Mouse (Mus musculus) heart, embryonic 13.5 days (tissue): ENCODE measurements around the gene Atf7ip. TPM values are rescaled to one million over a fixed set of nuclear protein-coding genes. Genes with fewer than 3 reads are reported as not detected.

Experiments
- ATAC-seq: fragments of 200-750 bp; cut with Nextera tagmentation; 2 replicates; pipeline ENCODE4 v1.8.0; 2017; ENCODE audit warnings: moderate TSS enrichment; ENCODE audit not compliant: insufficient number of reproducible peaks, low FRiP score, low TSS enrichment; ENCODE audit errors: extremely low read depth
- H3K27ac ChIP-seq: fragments of 300-500 bp; sonication (generic); replicated peaks from 2 replicates; pipeline ENCODE4 v1.5.1; 2015; ENCODE audit warnings: moderate library complexity, mild to moderate bottlenecking, inconsistent platforms
- H3K27me3 ChIP-seq: fragments of 300-500 bp; sonication (generic); replicated peaks from 2 replicates; pipeline ENCODE4 v1.6.1; 2015; ENCODE audit warnings: mild to moderate bottlenecking, inconsistent platforms
- H3K36me3 ChIP-seq: fragments of 300-500 bp; sonication (generic); 2 replicates; pipeline ENCODE4 v1.6.1; 2015; ENCODE audit warnings: mild to moderate bottlenecking, inconsistent platforms
- H3K4me1 ChIP-seq: fragments of 300-500 bp; sonication (generic); 2 replicates; pipeline ENCODE4 v1.6.1; 2015; ENCODE audit warnings: inconsistent platforms
- H3K4me2 ChIP-seq: fragments of 300-500 bp; sonication (generic); 2 replicates; pipeline ENCODE4 v1.6.1; 2015; ENCODE audit warnings: inconsistent platforms, mild to moderate bottlenecking, moderate library complexity
- H3K4me3 ChIP-seq: fragments of 300-500 bp; sonication (generic); 2 replicates; pipeline ENCODE4 v1.5.1; 2015; ENCODE audit warnings: moderate library complexity, mild to moderate bottlenecking, inconsistent platforms
- H3K9ac ChIP-seq: fragments of 300-500 bp; sonication (generic); 2 replicates; pipeline ENCODE4 v1.6.1; 2015; ENCODE audit warnings: inconsistent platforms, mild to moderate bottlenecking, moderate library complexity
- H3K9me3 ChIP-seq: fragments of 300-500 bp; sonication (generic); 2 replicates; pipeline ENCODE4 v1.6.1; 2016; ENCODE audit warnings: inconsistent platforms
- WGBS: fragments of 180-500 bp; shearing (Covaris S2); methylation state at CpG from one replicate; pipeline ENCODE4 v1.1.7; 2015; ENCODE audit warnings: mixed read lengths; 5-methylcytosine and 5-hydroxymethylcytosine counted together
- polyA plus RNA-seq: library from polyadenylated mRNA; unstranded; fragments of >200 nt; fragmentation: Nextera tagmentation; extraction: Ambion mirVana; gene quantifications from 2 replicates; pipeline ENCODE4 v1.2.1, GENCODE M21; 2015

Atf7ip gene
- polyA plus RNA-seq, 1 experiment from 2014 or later, result 33.7 TPM

GRCm38 (mm10) chr6:136553767-136554569 is 48.0 kb downstream of the Atf7ip start:
- Histone ChIP-seq H3K4me2 (peak overlapping the region; percentile 59), H3K4me1 (peaks cover 34% of the 10 kb centered on the region), H3K27me3 (no peaks in the 10 kb centered on the region), H3K9ac (0 out of 2 replicates have a peak overlapping the region, but pooled peaks have one; percentile 56), H3K9me3 (no peaks in the 10 kb centered on the region), H3K4me3 (peak overlapping the region; percentile 20; the same call in 1 of the 2 replicates), H3K36me3 (peaks cover 23% of the 10 kb centered on the region), H3K27ac (peak overlapping the region; percentile 76)
- no peak for ATAC-seq
- WGBS, result 32% methylated on average over 11 of the region's 11 CpGs

GRCm38 (mm10) chr6:136554774-136555522 is 49.0 kb downstream of the Atf7ip start:
- Histone ChIP-seq H3K9ac (no peak overlapping the region), H3K4me1 (peaks cover 27% of the 10 kb centered on the region), H3K36me3 (peaks cover 30% of the 10 kb centered on the region), H3K27me3 (no peaks in the 10 kb centered on the region), H3K4me2 (peak overlapping the region; percentile 38), H3K4me3 (no peak overlapping the region), H3K27ac (peak overlapping the region; percentile 84), H3K9me3 (no peaks in the 10 kb centered on the region)
- 80% methylated on average over 7 of the region's 7 CpGs for WGBS
- peak; percentile 47; the same call in 1 of the 2 replicates for ATAC-seq

GRCm38 (mm10) chr6:136555523-136555915 is 49.6 kb downstream of the Atf7ip start:
- no peaks in the 10 kb centered on the region for H3K9me3 ChIP-seq
- H3K4me3 ChIP-seq, result no peak overlapping the region
- H3K4me2 ChIP-seq, result 0 out of 2 replicates have a peak overlapping the region, but pooled peaks have one; percentile 0
- peaks cover 27% of the 10 kb centered on the region for H3K4me1 ChIP-seq
- no peak for ATAC-seq
- H3K36me3 ChIP-seq, result peaks cover 36% of the 10 kb centered on the region
- no peaks in the 10 kb centered on the region for H3K27me3 ChIP-seq
- H3K9ac ChIP-seq, result no peak overlapping the region
- 57% methylated on average over 5 of the region's 5 CpGs for WGBS
- H3K27ac ChIP-seq, result peak overlapping the region; percentile 71

- Histone ChIP-seq H3K27ac (no peak overlapping the region), H3K36me3 (peaks cover 61% of the 10 kb centered on the region)
Observed at GRCm38 (mm10) chr6:136558288-136559005, 52.5 kb downstream of the Atf7ip start.

GRCm38 (mm10) chr6:136566002-136566401 is 60.0 kb downstream of the Atf7ip start:
- Histone ChIP-seq H3K4me1 (no peaks in the 10 kb centered on the region), H3K27ac (no peak overlapping the region), H3K4me3 (no peak overlapping the region), H3K9ac (no peak overlapping the region), H3K4me2 (no peak overlapping the region), H3K36me3 (peaks cover 85% of the 10 kb centered on the region), H3K9me3 (peaks cover 14% of the 10 kb centered on the region), H3K27me3 (no peaks in the 10 kb centered on the region)
- 82% methylated on average over 5 of the region's 5 CpGs for WGBS
- no peak for ATAC-seq

More at GRCm38 (mm10) chr6:136558288-136559005, 52.5 kb downstream of the Atf7ip start:
- H3K27me3 ChIP-seq, result no peaks in the 10 kb centered on the region
- no peak overlapping the region for H3K9ac ChIP-seq
- no peak overlapping the region for H3K4me3 ChIP-seq
- no peaks in the 10 kb centered on the region for H3K9me3 ChIP-seq
- 81% methylated on average over 8 of the region's 8 CpGs for WGBS
- no peak overlapping the region for H3K4me2 ChIP-seq
- no peak for ATAC-seq
- peaks cover 16% of the 10 kb centered on the region for H3K4me1 ChIP-seq

GRCm38 (mm10) chr6:136590739-136591138 is 84.8 kb downstream of the Atf7ip start:
- Histone ChIP-seq H3K4me2 (no peak overlapping the region), H3K9ac (no peak overlapping the region), H3K27me3 (no peaks in the 10 kb centered on the region), H3K9me3 (no peaks in the 10 kb centered on the region), H3K4me3 (no peak overlapping the region), H3K36me3 (peaks cover 81% of the 10 kb centered on the region), H3K27ac (no peak overlapping the region), H3K4me1 (no peaks in the 10 kb centered on the region)
- WGBS, result 91% methylated on average over 4 of the region's 4 CpGs
- ATAC-seq, result no peak

- 87% methylated on average over 4 of the region's 4 CpGs for WGBS
- no peak overlapping the region for H3K4me3 ChIP-seq
- no peaks in the 10 kb centered on the region for H3K4me1 ChIP-seq
Observed at GRCm38 (mm10) chr6:136594541-136594940, 88.6 kb downstream of the Atf7ip start.

GRCm38 (mm10) chr6:136602601-136603000 is 96.6 kb downstream of the Atf7ip start:
- H3K27me3 ChIP-seq, result no peaks in the 10 kb centered on the region
- no peak overlapping the region for H3K9ac ChIP-seq
- no peak overlapping the region for H3K4me2 ChIP-seq
- no peak overlapping the region for H3K27ac ChIP-seq
- ATAC-seq, result no peak
- WGBS, result 78% methylated on average over 7 of the region's 7 CpGs
- no peak overlapping the region for H3K4me3 ChIP-seq
- H3K9me3 ChIP-seq, result no peaks in the 10 kb centered on the region
- H3K36me3 ChIP-seq, result peaks cover 97% of the 10 kb centered on the region
- no peaks in the 10 kb centered on the region for H3K4me1 ChIP-seq

More at GRCm38 (mm10) chr6:136594541-136594940, 88.6 kb downstream of the Atf7ip start:
- no peak for ATAC-seq
- Histone ChIP-seq H3K9ac (no peak overlapping the region), H3K9me3 (no peaks in the 10 kb centered on the region), H3K36me3 (peaks cover 88% of the 10 kb centered on the region), H3K4me2 (no peak overlapping the region), H3K27ac (no peak overlapping the region), H3K27me3 (no peaks in the 10 kb centered on the region)

- H3K9me3 ChIP-seq, result peaks cover 5% of the 10 kb centered on the region; the same call in 1 of the 2 replicates
- H3K4me2 ChIP-seq, result no peak overlapping the region
- WGBS, result 87% methylated on average over 17 of the region's 17 CpGs
- H3K4me1 ChIP-seq, result no peaks in the 10 kb centered on the region
- no peak overlapping the region for H3K4me3 ChIP-seq
- peaks cover 61% of the 10 kb centered on the region for H3K36me3 ChIP-seq
- ATAC-seq, result no peak
- no peak overlapping the region; the same call in 1 of the 2 replicates for H3K27ac ChIP-seq
- no peaks in the 10 kb centered on the region for H3K27me3 ChIP-seq
- H3K9ac ChIP-seq, result no peak overlapping the region
Observed at GRCm38 (mm10) chr6:136611351-136612215, 105.6 kb downstream of the Atf7ip start.

GRCm38 (mm10) chr6:136612312-136612711 is 106.3 kb downstream of the Atf7ip start:
- H3K27me3 ChIP-seq, result no peaks in the 10 kb centered on the region
- 95% methylated on average over 3 of the region's 3 CpGs for whole genome bisulfite sequencing
- H3K4me3 ChIP-seq, result no peak overlapping the region
- peaks cover 54% of the 10 kb centered on the region for H3K36me3 ChIP-seq
- H3K4me1 ChIP-seq, result no peaks in the 10 kb centered on the region
- no peak overlapping the region for H3K9ac ChIP-seq
- peaks cover 5% of the 10 kb centered on the region; the same call in 1 of the 2 replicates for H3K9me3 ChIP-seq
- no peak overlapping the region for H3K27ac ChIP-seq
- no peak overlapping the region for H3K4me2 ChIP-seq
- ATAC-seq, result no peak
